Mouse (Mus musculus) thymus, adult 2 months (tissue): Measurements from ENCODE around the gene Nek4.

Experiments used
- CTCF ChIP-seq: fragments of 200-500 bp; IDR thresholded peaks from 2 replicates; pipeline ENCODE4 v1.5.1; 2012; ENCODE audit warnings: mild to moderate bottlenecking, control low read depth, low read length, moderate library complexity, borderline replicate concordance; ENCODE audit not compliant: control insufficient read depth, poor library complexity, insufficient read depth; ENCODE audit errors: extremely low read depth
- POLR2A ChIP-seq: fragments of 200-500 bp; IDR thresholded peaks from 2 replicates; pipeline ENCODE4 v1.6.1; 2012; ENCODE audit warnings: mild to moderate bottlenecking, low read length, control low read depth, moderate library complexity; ENCODE audit not compliant: control insufficient read depth, poor library complexity, insufficient read depth; ENCODE audit errors: extremely low read depth

DNA sequence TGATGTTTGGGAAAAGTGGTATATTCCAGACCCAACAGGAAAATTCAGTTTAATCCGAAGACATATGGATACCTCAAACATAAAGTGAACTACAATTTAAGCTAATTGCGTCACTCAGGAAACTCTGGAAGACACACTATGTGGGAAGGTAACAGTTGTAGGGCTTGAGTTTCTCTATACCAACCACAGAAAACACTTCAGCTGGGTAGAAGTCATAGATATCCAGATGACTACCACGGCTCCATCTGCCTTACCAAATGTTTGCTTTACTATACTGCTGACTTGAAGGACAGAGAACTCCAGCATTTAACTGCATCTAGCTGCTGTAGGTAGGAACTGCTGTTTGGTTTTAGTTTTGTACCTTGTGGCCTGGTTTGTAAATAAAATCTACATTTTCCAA lies 60.4 kb downstream of the Nek4 start:
- no peak for TF ChIP-seq CTCF
- TF ChIP-seq POLR2A: no peak
